Mouse (Mus musculus): ENCODE data around the gene Cttn.

- no peak for TF ChIP-seq MYOG (IDR thresholded peaks at IDR 0.05; ENCODE audit: control insufficient read depth in 1 of 3, insufficient read depth in 1 of 3, insufficient read length in 2 of 3, low read depth in 2 of 3)
- no peak for TF ChIP-seq POLR2A (IDR thresholded peaks at IDR 0.05; ENCODE audit: insufficient read length, low read depth)
- no peak for TF ChIP-seq USF1 (IDR thresholded peaks at IDR 0.05; ENCODE audit: low read depth)
- no peak for TF ChIP-seq SRF (IDR thresholded peaks at IDR 0.05; ENCODE audit: control insufficient read depth, insufficient read length, low read depth)
- TF ChIP-seq MAX (IDR thresholded peaks at IDR 0.05; ENCODE audit: low read depth) = no peak
Measured at GRCm38 (mm10) chr7:144427460-144427859, 43.3 kb downstream of the Cttn start.
